Mouse (Mus musculus) v-Abl transformed pro-B cells (cell line): ENCODE measurements around the gene Kars.

Experiments used
- in situ Hi-C, 2 experiments: fragments of 400-800 bp; cut with MboI; formaldehyde crosslinking; loops; one replicate each; pipeline ENCODE4 v1.15.1; 2025; ENCODE audit not compliant: unreplicated experiment in 2 of 2

Gene Kars

DNA sequence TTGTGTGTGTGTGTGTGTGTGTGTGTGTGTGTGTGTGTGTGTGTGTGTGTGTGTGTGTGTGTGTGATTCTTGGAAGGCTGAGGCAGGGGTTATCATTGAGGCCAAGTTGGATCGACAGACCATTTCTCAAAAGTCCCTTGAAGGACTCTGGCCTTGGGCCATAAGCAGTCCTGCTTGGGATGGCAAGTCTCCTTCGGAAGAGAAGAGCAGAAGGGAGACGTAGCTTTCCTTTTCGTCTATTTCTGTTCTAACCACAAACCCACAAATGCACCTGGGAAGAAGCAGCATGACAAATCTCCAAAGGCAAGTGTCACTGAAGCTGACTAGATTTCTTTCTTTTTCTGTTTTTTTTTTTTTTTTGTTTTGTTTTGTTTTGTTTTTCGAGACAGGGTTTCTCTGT is 55.2 kb downstream of the Kars start:
- in situ Hi-C loops: no loop called here

DNA sequence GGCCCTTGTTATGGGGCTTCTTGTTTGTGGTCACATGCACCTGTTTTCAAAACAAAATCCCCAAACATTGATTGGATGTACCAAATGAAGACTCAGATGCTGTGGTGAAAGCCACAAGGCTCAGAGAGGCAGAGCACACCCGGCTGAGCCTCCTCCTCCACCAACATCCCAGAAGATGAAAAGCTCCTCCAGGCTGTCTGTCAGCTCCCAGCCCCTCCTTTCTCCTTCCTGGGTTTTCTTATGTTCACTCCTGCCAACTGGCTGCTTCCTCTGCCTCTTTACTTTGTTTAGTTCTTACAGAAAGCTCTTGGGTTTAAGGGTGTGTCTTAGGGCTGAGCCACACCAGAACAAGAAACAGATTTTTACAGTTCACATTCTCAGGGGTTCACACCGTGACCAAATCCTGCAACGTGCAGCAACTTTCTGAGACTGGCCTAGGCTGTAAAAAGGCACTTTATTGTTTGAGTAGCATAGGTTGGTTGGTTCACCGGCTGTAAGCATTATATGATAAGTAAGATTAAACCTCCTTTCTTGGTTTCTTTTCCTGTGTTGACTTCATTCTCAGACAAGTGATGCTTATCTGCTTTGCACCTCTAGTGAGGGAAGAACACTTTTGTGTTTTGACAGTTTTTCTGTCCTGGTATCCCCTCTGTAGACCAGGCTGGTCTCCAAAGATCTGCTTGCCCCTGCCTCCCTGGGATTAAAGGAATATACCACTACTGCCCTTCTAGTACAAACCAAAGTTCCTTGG is 56.1 kb downstream of the Kars start:
- in situ Hi-C loops: no loop called here

DNA sequence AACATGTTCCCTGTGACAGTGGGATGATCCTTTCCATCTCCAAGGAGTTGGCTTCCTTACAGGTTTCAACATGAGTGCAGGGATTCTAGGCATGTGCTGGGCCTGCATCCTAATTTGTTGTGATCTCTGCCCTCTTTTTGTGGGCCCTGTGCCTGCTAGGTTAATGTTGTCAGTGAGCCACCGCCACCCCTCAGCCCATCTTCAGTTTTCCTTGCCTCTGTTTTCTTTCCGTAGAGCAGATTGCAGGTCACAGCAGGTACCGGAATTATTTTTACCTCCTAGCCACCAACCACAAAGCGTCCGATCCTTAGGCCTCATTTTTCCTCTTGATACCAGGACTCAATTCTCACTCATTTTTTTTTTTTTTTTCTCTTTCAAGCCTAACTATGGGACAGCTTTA is 59.2 kb downstream of the Kars start:
- in situ Hi-C loops: no loop called here

DNA sequence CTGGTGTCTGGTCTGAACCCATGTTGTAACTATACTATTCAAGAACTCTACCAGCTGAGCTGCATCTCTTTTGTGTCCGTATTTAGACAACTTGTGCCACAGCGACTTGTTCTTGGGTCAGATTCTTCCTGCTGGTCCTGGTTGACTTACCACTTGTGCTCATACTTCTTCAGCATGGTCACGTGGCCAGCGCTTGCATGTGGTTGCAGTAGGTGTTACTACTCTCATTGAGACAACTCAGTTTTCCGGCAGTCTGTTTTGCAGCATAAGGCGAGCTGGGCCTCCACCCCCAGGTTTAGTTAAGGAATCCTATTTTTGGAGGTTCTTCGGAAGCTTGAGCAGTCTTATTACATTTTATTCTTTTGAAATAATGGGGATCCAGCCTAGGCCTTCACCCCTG is 59.8 kb downstream of the Kars start:
- in situ Hi-C loops: no loop called here

DNA sequence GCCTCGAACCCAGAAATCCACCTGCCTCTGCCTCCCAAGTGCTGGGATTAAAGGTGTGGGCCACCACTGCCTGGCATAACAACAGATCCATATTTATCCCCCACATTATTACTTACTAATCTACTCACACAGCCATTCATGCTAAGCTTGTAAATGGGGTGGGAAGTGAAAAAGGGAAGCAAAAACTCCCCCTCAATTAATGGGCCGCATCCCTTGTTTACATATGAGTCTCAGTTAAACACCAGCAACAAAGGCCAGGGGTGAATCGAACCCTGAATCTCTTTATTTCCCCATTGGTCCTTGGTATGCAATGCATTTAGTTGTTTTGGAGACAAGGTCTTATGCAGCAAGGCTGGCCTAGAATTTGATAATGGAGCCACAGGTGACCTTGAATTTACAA is 60.3 kb downstream of the Kars start:
- in situ Hi-C loops: no loop called here

DNA sequence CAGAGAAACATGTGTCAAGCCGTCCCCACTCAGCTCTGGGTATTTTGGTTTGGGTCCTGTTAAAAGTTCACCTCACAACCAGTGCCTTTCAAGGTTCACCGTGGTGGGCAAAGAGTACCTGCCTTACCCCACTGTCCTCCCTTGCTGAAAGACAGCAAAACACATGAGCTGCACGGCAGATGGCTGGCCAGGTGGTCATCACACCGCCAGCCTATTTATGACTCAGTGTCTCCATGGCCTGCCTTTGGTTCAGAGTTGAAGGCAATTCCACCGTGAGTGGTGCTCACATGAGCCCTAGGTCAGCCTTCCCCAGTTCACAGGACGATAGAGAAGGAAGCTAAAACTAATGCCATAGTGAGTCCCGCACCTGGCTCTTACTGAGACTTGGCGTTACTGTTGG is 63.2 kb downstream of the Kars start:
- in situ Hi-C loops: no loop called here

DNA sequence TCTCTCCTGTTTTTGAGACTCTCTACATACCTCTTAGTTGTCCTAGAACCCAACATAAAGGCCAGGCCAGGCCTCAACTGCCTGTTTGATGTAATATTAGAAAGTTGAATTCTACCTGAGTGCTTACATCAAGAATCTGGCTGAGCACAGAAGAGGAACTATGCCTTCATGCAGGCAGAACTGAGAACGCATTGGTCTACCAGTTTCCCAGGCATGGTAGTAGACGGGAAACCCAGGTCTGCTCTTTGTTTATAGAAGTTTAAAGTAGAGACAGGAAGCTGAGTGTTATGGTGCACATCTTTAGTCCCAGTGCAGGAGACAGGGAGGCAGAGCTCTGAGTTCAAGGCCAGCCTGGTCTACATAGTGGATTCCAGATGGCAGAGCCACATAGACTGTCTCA is 64.0 kb downstream of the Kars start:
- in situ Hi-C loops: no loop called here

DNA sequence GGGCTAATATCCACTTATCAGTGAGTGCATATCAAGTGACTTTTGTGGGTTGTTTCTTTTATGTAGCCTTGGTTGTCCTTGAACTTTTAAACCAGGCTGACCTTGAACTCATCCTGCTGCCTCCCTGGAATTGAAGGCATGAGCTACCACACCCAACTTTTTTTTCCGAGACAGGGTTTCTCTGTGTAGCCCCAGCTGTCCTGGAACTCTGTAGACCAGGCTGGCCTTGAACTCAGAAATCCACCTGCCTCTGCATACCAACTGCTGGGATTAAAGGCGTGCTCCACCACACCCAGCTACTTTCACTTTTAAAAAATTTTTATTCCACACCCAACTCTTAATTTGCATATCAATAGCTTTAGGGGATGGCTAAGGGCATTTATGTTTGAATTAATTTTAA is 67.6 kb downstream of the Kars start:
- in situ Hi-C loops: loop anchor here in 1 of 2 experiments (5.0 kb wide), 1 partner anchor 49 kb away; the partner anchor contains the start of gene Adat1
